Mouse (Mus musculus) ES-Bruce4 (cell line): ENCODE measurements around the gene Gsdma3.

Experiments
- CTCF ChIP-seq: IDR thresholded peaks from one replicate; pipeline ENCODE4 v1.8.1; 2011; ENCODE audit warnings: low read depth, low read length
- EP300 ChIP-seq: IDR thresholded peaks from 2 replicates; pipeline ENCODE4 v1.6.1; 2011; ENCODE audit warnings: low read depth, low read length; ENCODE audit not compliant: insufficient read depth

- TF ChIP-seq CTCF: no peak
- TF ChIP-seq EP300: no peak
Observed at GRCm38 (mm10) chr11:98589306-98589705, 36.9 kb upstream of the Gsdma3 start.
